Mouse (Mus musculus): ENCODE data around the gene Prdx1.

- TF ChIP-seq CTCF (IDR thresholded peaks at IDR 0.05; ENCODE audit: extremely low read depth, insufficient read length, insufficient replicate concordance, low read depth, low read length) (no peak), POLR2A (IDR thresholded peaks at IDR 0.05; ENCODE audit: low read depth, low read length) (no peak)
These were observed 12.6 kb upstream of the Prdx1 start for GRCm38 (mm10) chr4:116672785-116673184.

Measured in small intestine, adult 2 months (tissue).